Mouse (Mus musculus) testis, adult 2 months (tissue): ENCODE results near the gene Olfr5.

Experiments
- CTCF ChIP-seq: fragments of 200-500 bp; IDR thresholded peaks from 2 replicates; pipeline ENCODE4 v1.5.1; 2012; ENCODE audit warnings: low read depth, mild to moderate bottlenecking, inconsistent platforms, low read length, moderate library complexity; ENCODE audit not compliant: control insufficient read depth, insufficient read depth, insufficient replicate concordance
- POLR2A ChIP-seq: fragments of 200-500 bp; IDR thresholded peaks from 2 replicates; pipeline ENCODE4 v1.6.1; 2012; ENCODE audit warnings: low read depth, mild to moderate bottlenecking, inconsistent platforms, low read length, moderate library complexity; ENCODE audit not compliant: control insufficient read depth

DNA sequence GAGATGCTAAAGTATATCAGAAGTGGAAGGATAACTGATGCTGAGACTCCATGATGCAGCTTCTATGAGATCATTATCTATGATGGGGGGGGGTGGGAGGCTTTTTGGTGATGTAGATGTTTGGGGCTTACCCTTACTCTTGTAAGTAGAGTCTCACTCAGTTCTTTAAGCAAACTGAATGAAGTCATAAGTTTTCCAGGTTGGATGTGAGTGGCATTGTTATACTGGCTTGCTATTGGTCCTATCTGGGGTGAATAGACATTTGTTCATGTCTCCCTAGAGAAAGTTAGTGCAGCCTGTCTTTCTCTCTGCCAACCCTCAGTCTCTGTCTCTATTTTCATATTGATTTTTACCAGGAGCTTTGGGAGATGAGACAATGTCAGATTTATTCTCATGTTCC lies 30.9 kb downstream of the Olfr5 start, which contains the start of gene Olfr1336:
- no peak for TF ChIP-seq POLR2A
- TF ChIP-seq CTCF, result no peak
